Mouse (Mus musculus) myocyte (in vitro differentiated cells): ENCODE data around the gene Vmn2r84.

Experiments used
- POLR2A ChIP-seq: IDR thresholded peaks from one replicate; pipeline ENCODE4 v1.6.1; 2011; ENCODE audit warnings: low read depth, mild to moderate bottlenecking, control low read depth, moderate library complexity; ENCODE audit not compliant: insufficient read length
- SRF ChIP-seq: IDR thresholded peaks from one replicate; pipeline ENCODE4 v1.6.1; 2011; ENCODE audit warnings: low read depth; ENCODE audit not compliant: control insufficient read depth, insufficient read length
- USF1 ChIP-seq: IDR thresholded peaks from one replicate; pipeline ENCODE4 v1.6.1; 2011; ENCODE audit warnings: low read depth, mild to moderate bottlenecking, control low read depth, moderate library complexity

DNA sequence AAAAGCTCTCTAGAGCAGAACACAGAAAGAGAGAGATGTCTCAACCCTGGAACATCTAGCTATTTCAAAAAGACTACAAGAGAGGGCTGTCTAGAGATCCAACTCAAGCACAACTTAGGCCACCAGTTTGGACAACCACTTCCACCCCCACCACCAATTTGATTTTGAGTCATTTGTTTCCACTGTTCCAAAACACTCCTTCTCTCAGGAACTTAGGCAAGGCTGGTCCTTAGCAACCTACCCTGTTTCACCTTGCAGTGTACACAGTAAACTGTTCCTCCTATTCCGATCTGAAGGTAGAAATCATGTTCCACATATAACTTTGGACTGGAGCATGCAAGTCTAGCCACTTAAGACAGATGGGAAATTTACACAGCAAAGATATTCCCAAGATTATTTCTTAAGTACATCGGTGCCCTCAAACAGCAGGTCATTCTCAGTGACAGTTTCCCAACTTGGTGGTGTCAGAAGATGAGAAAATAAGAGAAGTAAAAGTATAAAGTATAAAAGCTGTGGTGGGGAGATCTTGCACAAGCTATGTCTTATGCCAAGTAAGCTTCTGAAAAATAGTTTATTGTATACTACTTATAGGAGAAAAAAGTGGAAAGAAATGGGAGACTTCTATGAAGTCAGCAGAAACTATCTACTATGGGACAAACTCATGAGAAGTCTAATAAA, 24.0 kb downstream of the Vmn2r84 start:
- TF ChIP-seq USF1 (no peak), POLR2A (no peak), SRF (no peak)
